Mouse (Mus musculus) embryonic facial prominence, embryonic 13.5 days (tissue): ENCODE results near the gene Gucd1. TPM values are rescaled to one million over a fixed set of nuclear protein-coding genes. Genes with fewer than 3 reads are reported as not detected.

Experiments
- polyA plus RNA-seq: library from polyadenylated mRNA; unstranded; fragments of >200 nt; fragmentation: Nextera tagmentation; extraction: Ambion mirVana; gene quantifications from 2 replicates; pipeline ENCODE4 v1.2.1, GENCODE M21; 2015

Gucd1 gene
- polyA plus RNA-seq, 1 experiment from 2014 or later: 27.3 TPM

Other genes starting within 250 kb of the Gucd1 start
- 2.4 TPM in 2 replicates for gene Adora2a, start 201.1 kb downstream of the Gucd1 start, polyA plus RNA-seq
- gene Upb1, start 116.9 kb downstream of the Gucd1 start, polyA plus RNA-seq: 1.0 and 2.2 TPM in 2 replicates
- 194 and 214 TPM in 2 replicates for gene Snrpd3, start 421 bp downstream of the Gucd1 start, polyA plus RNA-seq
- gene Lrrc75b, start 42.4 kb upstream of the Gucd1 start, polyA plus RNA-seq: 3.9 and 6.6 TPM in 2 replicates
- gene Ggt1, start 43.6 kb upstream of the Gucd1 start, polyA plus RNA-seq: 0.25 and 2.4 TPM in 2 replicates
- gene Ggt5, start 71.4 kb upstream of the Gucd1 start, polyA plus RNA-seq: 0.96 and 2.0 TPM in 2 replicates
- 1.6 and 2.8 TPM in 2 replicates for gene Susd2, start 126.0 kb upstream of the Gucd1 start, polyA plus RNA-seq
- 30.0 and 33.9 TPM in 2 replicates for gene Cabin1, start 246.4 kb upstream of the Gucd1 start, polyA plus RNA-seq